Mouse (Mus musculus): ENCODE measurements around the gene Cetn3. TPM values are rescaled to one million over a fixed set of nuclear protein-coding genes. Genes with fewer than 3 reads are reported as not detected.

Gene Cetn3
- total RNA-seq, 2 experiments from 2014 or later: 107 to 118 TPM

DNA sequence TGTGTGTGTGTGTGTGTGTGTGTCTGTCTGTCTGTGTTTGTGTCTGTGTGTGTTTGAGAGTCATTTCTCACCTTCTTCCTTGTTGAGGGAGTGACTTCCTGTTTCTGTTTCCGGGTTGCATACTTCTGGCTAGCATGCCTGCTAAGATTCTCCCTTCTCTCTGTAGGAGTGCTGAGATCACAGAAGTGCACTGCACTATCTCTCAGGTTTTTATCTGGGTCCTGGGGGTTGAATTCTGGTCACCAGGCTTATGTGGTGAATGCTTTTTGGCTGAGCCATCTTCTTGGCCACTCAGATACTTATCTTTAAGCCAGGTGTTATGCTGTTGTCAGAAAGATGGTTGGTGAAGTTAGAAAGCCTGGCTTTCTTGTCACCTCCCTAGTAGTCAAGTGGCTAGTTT lies 11.0 kb downstream of the Cetn3 start:
- intact Hi-C loops (cut with DNase I): no loop called here
- no peak for DNase-seq (ENCODE audit: low spot score in 2 of 2)

DNA sequence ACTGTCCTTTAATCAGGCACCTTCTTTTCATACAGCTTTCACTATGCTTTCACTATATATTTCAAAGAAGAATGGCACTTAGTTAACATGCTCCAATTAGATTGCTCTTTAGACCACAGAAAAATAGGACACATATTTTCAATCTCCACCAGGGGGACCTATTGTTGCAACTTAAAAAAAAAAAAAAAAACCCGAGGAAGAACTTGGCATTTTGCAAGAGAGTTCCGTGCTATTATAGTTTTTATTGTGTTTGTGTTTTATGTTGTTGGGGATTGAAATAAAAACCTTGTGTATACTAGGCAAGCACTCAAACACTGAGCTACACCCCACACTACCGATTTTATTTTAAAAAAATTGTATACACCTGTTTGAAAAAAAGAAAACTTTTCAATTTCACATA lies 18.2 kb downstream of the Cetn3 start:
- no peak for DNase-seq (ENCODE audit: low spot score in 2 of 2)
- intact Hi-C loops (cut with DNase I): no loop called here

DNA sequence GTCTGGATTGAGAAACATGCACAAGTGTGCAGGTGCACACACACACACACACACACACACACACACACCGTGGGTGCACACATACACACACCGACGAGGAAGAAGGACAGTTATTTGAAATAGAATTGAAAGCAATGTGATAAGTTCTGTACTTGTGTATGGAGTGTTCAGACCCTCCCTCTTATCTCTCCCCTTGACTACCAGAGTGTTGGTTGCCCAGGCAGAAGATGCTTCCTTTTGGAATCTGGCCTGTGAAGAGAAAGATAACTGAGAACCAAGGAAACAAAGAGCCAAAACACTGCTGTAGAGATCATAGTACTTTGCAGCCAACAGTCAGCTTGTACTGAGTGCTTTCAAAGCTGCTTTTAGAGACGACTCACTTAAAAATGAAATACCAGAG lies 20.8 kb downstream of the Cetn3 start:
- intact Hi-C loops (cut with DNase I): no loop called here
- no peak for DNase-seq (ENCODE audit: low spot score in 2 of 2)

DNA sequence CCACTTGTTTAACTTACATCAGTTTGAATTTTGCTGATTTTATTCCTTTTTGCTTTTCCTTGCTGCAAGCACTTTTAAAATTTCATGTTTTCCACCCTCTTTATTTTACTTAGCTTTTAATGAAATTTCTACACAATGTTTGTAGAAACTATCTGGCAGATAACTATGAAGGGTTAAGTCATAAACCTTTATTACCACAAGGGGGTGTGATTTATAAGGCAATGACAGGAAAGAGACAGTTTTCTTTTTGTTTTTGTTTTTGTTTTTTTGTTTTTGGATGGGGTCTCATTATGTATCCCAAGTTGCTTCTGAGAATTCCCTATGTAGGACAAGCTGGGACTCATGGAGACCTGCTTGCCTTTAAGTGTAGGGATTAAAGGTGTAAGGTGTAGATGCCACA lies 39.9 kb downstream of the Cetn3 start:
- intact Hi-C loops (cut with DNase I): no loop called here
- no peak for DNase-seq (ENCODE audit: low spot score in 2 of 2)

DNA sequence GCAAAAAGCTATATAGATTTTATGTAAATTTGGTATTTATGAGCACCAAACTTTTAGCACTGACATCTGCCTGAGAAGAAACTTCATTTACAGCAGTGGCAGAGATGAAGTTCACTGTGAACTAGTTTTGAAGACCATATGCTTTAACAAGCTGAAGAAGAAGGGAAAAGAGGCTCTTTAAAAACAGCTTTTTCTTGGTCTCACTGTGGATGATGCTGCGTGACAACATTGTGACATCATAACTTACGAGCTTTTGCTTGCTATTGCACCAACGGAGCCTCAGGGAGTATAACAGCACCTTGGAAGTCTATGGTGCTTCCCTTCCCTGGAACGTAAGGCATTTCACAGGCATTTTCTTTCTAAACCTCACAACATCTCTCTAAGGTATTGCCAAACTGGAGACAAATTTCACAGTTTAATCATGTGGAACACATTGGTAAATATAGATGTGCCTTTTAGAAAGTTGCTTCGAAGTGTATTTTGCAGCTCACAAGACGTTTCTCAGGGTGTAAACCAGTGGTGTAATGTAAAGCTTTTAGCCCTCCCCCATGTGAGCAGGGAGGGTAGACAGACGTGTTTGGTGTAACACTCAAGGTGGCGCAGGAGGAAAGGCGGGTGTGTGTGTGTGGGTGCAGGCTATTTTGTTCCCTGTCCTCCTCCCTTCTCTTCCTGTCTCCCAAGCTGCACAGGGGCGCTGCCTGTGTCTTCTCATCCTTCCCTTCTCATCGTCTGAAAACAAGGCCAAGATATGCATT lies 41.9 kb downstream of the Cetn3 start:
- intact Hi-C loops (cut with DNase I): no loop called here
- DNase-seq (ENCODE audit: low spot score in 2 of 2): peak; percentile 71 to 74

DNA sequence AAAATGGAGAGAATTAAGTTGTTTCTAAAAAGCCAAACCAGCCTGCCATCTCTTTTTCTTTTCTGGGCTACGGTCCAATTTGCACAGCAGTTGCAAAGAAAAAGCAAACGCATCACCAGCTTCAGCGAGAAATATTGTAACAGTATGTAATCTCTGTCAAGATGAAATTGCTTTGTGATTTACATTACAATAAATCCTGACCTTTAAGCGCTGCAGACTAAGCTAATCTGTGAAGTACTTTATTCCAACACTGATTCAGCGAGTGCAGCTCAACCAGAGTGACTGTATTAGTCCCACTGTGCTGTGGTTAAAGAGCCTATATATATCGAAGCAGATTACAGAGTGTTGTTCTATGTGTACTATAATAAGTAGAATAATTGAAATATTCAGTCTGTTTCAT lies 45.6 kb downstream of the Cetn3 start:
- peak; percentile 30 to 41 for DNase-seq (ENCODE audit: low spot score in 2 of 2)
- intact Hi-C loops (cut with DNase I): no loop called here

DNA sequence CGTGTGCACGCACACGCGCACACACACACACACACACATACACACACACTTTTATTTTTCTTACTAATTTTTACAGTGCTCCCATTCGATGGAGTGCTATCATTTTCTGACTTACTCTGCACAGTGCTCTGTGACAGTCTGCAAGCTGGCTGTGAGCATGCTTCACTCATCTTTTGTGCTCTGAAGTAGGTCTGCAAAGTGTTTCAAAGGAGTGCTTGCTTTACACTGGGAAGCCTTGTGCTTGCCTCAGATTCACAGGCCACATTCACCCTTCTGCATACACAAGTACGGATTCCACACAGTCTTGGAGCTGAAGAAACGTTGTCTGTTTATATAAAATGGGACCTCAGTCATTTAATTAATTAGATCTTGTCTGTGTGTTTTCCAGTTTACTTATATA lies 49.0 kb downstream of the Cetn3 start:
- intact Hi-C loops (cut with DNase I): no loop called here
- DNase-seq (ENCODE audit: low spot score in 2 of 2): no peak

DNA sequence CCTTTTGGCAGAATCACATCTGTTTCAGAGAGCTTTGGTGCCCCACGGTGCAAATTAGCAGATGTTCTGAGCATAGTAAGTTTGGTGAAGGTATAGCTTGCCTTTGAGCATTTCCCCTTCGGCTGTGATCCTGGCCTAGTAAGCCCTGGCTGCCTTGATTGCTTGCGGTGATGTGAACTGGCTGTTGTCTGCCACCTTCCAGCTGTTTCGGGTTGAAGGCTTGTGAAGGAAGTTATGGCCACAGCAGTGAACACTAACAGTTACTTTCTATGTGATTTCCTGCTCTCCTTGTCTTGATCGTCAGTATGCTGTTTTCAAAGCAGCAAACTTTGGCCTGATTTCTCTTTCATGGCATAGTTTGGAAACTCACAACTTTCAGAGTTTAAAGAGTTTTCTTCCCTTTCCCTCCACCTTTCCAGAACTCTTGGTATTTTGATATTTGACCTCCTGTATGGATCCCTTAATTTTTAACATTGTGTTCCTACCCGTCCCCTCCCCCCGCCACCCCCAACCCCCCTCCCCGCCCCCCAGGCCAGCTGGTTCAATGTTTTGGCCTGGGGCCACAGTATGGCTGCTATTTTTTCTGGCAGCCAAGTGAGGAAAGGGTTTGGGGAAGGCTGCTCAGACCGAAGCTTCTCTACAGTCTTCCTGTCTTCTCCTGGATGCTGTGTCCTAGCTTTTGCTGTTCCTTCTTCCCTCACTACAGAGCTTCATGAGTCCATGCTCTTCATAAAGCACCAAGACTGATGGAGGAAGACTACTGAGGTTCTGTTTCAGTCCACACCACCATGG lies 53.7 kb downstream of the Cetn3 start:
- intact Hi-C loops (cut with DNase I): no loop called here
- DNase-seq (ENCODE audit: low spot score in 2 of 2): no peak

DNA sequence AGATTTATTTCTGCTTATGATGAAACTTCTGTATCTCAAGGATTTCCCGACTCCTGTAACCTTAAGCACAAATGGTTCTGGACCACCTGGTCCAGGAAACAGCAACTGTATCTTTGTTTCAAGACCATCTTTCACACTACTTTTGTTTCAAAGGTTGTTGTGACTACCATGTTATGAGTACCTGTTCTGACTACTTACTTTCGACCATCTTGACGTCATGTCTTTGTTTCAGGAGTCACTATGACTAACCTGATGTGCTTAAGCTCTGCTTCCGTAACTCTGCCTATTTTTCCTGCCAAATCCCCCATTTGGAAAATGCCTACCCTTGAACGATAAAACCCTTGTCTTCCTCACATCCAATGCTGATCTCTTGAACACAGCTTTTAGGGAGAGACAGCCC lies 55.1 kb downstream of the Cetn3 start:
- no peak for DNase-seq (ENCODE audit: low spot score in 2 of 2)
- intact Hi-C loops (cut with DNase I): no loop called here

DNA sequence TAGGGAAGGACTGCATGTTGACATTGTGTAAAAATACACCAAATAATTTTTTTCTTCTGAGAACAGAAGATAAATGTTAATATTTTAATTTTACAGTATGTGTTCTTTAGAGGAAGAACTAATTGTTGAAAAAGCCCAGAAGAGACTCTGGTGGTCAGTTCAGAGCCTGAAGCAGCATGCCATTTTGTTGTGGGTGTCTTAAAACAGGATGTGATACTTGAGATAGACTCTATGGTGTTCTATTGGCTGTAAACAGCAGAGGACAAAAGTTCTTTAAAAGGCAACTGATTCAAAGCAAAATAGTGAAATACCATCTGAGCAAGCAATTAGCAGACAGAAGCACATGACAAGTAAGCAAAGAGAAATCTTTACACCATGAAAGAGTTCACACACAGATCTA lies 56.1 kb downstream of the Cetn3 start:
- DNase-seq (ENCODE audit: low spot score in 2 of 2): no peak
- intact Hi-C loops (cut with DNase I): no loop called here

DNA sequence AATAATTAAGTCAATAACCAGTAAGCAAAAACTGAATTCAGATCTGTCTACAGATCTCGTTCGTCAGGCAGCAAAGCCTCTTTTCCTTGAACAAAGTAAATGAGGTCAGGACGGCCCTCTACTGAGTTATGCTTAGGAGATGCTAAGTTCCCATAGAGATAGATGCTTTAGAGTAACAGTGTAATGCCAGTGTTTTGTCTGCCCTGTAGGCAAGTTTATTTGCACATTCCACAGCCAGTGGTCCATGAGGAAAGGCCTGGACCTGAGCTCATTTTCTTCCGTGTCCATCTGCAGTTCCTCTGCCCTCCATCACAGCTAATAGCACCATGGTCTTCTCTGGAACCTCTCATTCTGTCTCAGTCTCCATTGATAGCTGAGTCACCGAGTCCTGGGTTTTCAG lies 57.4 kb downstream of the Cetn3 start:
- no peak for DNase-seq (ENCODE audit: low spot score in 2 of 2)

DNA sequence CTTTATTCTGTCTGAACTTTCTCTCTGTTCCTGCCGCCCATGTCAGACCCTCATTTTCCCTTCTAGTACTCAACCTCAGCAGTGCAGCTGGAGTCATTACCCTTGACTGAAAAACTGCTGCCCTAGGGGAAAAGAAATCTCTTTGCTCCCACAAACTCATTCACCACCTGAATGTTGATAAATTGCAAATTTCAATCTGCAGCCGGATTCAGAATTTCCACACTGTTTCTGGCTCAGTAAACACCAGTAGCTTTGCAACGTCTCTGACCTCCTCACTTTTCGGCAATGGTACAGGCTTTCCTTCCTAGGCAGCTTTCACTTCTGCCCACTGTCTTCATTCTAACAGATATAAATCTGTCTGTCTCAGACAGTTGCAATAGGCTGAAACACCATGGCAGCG lies 57.8 kb downstream of the Cetn3 start:
- DNase-seq (ENCODE audit: low spot score in 2 of 2): no peak
- intact Hi-C loops (cut with DNase I): no loop called here

More for the DNA sequence above, 57.4 kb downstream of the Cetn3 start:
- intact Hi-C loops (cut with DNase I): no loop called here

DNA sequence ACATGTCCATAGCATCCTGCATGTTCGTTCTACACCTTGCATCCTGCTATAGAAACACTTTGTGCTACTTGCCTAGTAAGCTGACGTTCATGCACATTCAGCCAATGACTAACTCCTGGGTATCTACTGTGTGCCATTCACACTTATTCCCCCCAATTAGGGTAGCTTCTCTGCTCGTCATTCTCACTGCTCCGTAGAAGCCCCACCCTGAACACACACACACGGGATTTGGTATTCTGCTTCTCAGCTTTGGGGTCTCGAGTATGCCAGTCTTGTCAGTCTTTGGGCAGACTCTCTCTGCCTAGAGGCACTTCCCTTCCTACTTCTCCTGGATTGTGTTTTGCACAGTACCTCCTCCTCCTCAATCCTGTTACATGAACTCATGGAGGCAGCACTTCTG lies 59.4 kb downstream of the Cetn3 start:
- no peak for DNase-seq (ENCODE audit: low spot score in 2 of 2)
- intact Hi-C loops (cut with DNase I): no loop called here

Other genes with a start within 250 kb of the Cetn3 start
- 1 to 10 TPM; 1.4 to 1.6 TPM for gene Adgrv1, start 149.9 kb upstream of the Cetn3 start, total RNA-seq (2021)
- 10 to 100 TPM; 11.4 to 17.9 TPM for gene Lysmd3, start 125.4 kb upstream of the Cetn3 start, total RNA-seq (2021)
- 1 to 10 TPM; 2.7 to 4.2 TPM for gene Polr3g, start 72.1 kb upstream of the Cetn3 start, total RNA-seq (2021)
- 10 to 100 TPM; 16.5 to 19.3 TPM for gene Mblac2, start 71.7 kb upstream of the Cetn3 start, total RNA-seq (2021)